In the genomic region with DNA sequence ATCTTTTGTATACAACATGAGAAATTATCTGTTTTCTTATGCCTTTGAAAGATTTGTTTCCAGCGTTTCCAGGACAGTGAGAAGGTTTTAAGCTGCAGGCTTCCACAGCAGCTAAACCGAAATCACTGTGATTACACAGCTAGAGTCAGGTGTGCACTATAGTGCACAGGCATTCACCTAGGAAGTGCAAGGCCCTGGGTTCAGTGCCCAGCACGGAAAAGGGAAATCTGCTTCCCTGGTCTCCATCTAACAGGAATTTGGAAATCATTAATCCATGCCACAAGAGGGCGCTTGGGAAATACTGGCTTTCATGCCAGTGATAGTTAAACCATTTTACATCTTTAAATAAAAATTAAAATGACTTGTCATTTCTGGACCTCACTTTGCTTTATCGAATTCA, we compare ENCODE assay signal across 8 mouse cellular contexts. TPM values are rescaled to one million over a fixed set of nuclear protein-coding genes. Genes with fewer than 3 reads are reported as not detected.
DNase-seq lines count a peak whose midpoint lies in the region; ATAC-seq lines count a peak whose summit lies in the region.

No protein-coding gene starts in this region.

- no peaks in the 10 kb centered on the region for H3K27me3 ChIP-seq in heart, embryonic 11.5 days (ENCODE audit: control insufficient read depth, insufficient read depth, low read length)
- H3K27me3 ChIP-seq in midbrain, embryonic 11.5 days (ENCODE audit: control insufficient read depth, insufficient read depth, low read length), result no peaks in the 10 kb centered on the region
- no peaks in the 10 kb centered on the region for H3K27me3 ChIP-seq in midbrain, embryonic 16.5 days (ENCODE audit: control insufficient read depth, insufficient read depth, low read depth, low read length)
- no peaks in the 10 kb centered on the region for H3K27me3 ChIP-seq in intestine, embryonic 15.5 days (replicated peaks)

- H3K4me3 ChIP-seq in heart, embryonic 11.5 days (ENCODE audit: low read depth, low read length), result no peak overlapping the region
- no peak overlapping the region for H3K4me3 ChIP-seq in midbrain, embryonic 11.5 days (ENCODE audit: low read depth, low read length)
- H3K4me3 ChIP-seq in midbrain, embryonic 16.5 days (ENCODE audit: low read depth, low read length), result no peak overlapping the region
- no peak overlapping the region for H3K4me3 ChIP-seq in intestine, embryonic 15.5 days (replicated peaks)

- no peaks in the 10 kb centered on the region for H3K4me1 ChIP-seq in heart, embryonic 11.5 days (ENCODE audit: control insufficient read depth, insufficient read depth, low read length)
- no peaks in the 10 kb centered on the region; the same call in 1 of the 2 replicates for H3K4me1 ChIP-seq in midbrain, embryonic 11.5 days (ENCODE audit: control insufficient read depth, insufficient read depth, low read length)
- peaks cover 3% of the 10 kb centered on the region; the same call in 1 of the 2 replicates for H3K4me1 ChIP-seq in midbrain, embryonic 16.5 days (ENCODE audit: control insufficient read depth, insufficient read depth, low read length)
- peaks cover 2% of the 10 kb centered on the region; the same call in 1 of the 2 replicates for H3K4me1 ChIP-seq in intestine, embryonic 15.5 days (replicated peaks)

- H3K9ac ChIP-seq in heart, embryonic 11.5 days (ENCODE audit: low read depth, low read length), result no peak overlapping the region
- H3K9ac ChIP-seq in midbrain, embryonic 11.5 days (ENCODE audit: low read length), result no peak overlapping the region
- no peak overlapping the region for H3K9ac ChIP-seq in midbrain, embryonic 16.5 days (ENCODE audit: low read depth, low read length)
- no peak overlapping the region for H3K9ac ChIP-seq in intestine, embryonic 15.5 days

- no peak overlapping the region for H3K4me2 ChIP-seq in heart, embryonic 11.5 days
- no peak overlapping the region for H3K4me2 ChIP-seq in midbrain, embryonic 11.5 days
- H3K4me2 ChIP-seq in midbrain, embryonic 16.5 days (ENCODE audit: low read length), result no peak overlapping the region
- no peak overlapping the region for H3K4me2 ChIP-seq in intestine, embryonic 15.5 days (replicated peaks)

- no peak for ATAC-seq in heart, embryonic 11.5 days (replicated peaks; ENCODE audit: insufficient number of reproducible peaks, low FRiP score, low TSS enrichment)
- no peak for ATAC-seq in midbrain, embryonic 11.5 days (ENCODE audit: low FRiP score)
- no peak for ATAC-seq in midbrain, embryonic 16.5 days
- ATAC-seq in intestine, embryonic 15.5 days, result no peak

- H3K27ac ChIP-seq in heart, embryonic 11.5 days (ENCODE audit: low read depth, low read length), result no peak overlapping the region
- H3K27ac ChIP-seq in midbrain, embryonic 11.5 days (ENCODE audit: low read depth, low read length), result no peak overlapping the region
- H3K27ac ChIP-seq in midbrain, embryonic 16.5 days (ENCODE audit: low read length), result no peak overlapping the region
- H3K27ac ChIP-seq in intestine, embryonic 15.5 days, result no peak overlapping the region

- 35% methylated on average over 5 of the region's 5 CpGs for WGBS in heart, embryonic 11.5 days (ENCODE audit: insufficient replicate concordance)
- WGBS in midbrain, embryonic 11.5 days, result 40% methylated on average over 5 of the region's 5 CpGs
- WGBS in midbrain, embryonic 16.5 days, result 32% methylated on average over 5 of the region's 5 CpGs
- WGBS in intestine, embryonic 15.5 days, result 34% methylated on average over 5 of the region's 5 CpGs

- DNase-seq in heart, adult 11 months, result peak; percentile 70
- peak; percentile 83 for DNase-seq in midbrain, embryonic 11.5 days (ENCODE audit: low spot score, missing footprints)
- peak; percentile 83 to 87 for DNase-seq in cerebellum, postnatal 10 days
- peak; percentile 63 for DNase-seq in lung, postnatal 10 days
- DNase-seq in urinary bladder, postnatal 36 days (ENCODE audit: low spot score in 2 of 2), result no peak

- H3K36me3 ChIP-seq in heart, embryonic 11.5 days (ENCODE audit: control insufficient read depth, insufficient read depth, low read length), result no peaks in the 10 kb centered on the region
- H3K36me3 ChIP-seq in midbrain, embryonic 11.5 days (ENCODE audit: control insufficient read depth, insufficient read depth, low read length), result no peaks in the 10 kb centered on the region
- H3K36me3 ChIP-seq in midbrain, embryonic 16.5 days (ENCODE audit: control insufficient read depth, insufficient read depth, low read length), result no peaks in the 10 kb centered on the region
- no peaks in the 10 kb centered on the region for H3K36me3 ChIP-seq in intestine, embryonic 15.5 days

- no peaks in the 10 kb centered on the region for H3K9me3 ChIP-seq in heart, embryonic 11.5 days (replicated peaks; ENCODE audit: control insufficient read depth, low read length)
- H3K9me3 ChIP-seq in midbrain, embryonic 11.5 days (ENCODE audit: control insufficient read depth, low read length), result no peaks in the 10 kb centered on the region
- H3K9me3 ChIP-seq in midbrain, embryonic 16.5 days (replicated peaks; ENCODE audit: control insufficient read depth, low read length, poor library complexity, severe bottlenecking), result no peaks in the 10 kb centered on the region
- H3K9me3 ChIP-seq in intestine, embryonic 15.5 days, result no peaks in the 10 kb centered on the region

RNA-seq across cellular contexts. Expression of a gene that starts 44.0 kb away (rescaled TPM):
- 77.0 and 99.7 TPM in 2 replicates for polyA plus RNA-seq in heart, embryonic 11.5 days (2014; fragmentation: Nextera tagmentation; extraction: Ambion mirVana)
- polyA plus RNA-seq in midbrain, embryonic 11.5 days (2014; fragmentation: Nextera tagmentation; extraction: Ambion mirVana), result 83.7 and 86.7 TPM in 2 replicates
- polyA plus RNA-seq in midbrain, embryonic 16.5 days (2015; fragmentation: Nextera tagmentation; extraction: Ambion mirVana), result 28.8 and 38.8 TPM in 2 replicates
- polyA plus RNA-seq in intestine, embryonic 15.5 days (2015; fragmentation: Nextera tagmentation; extraction: Ambion mirVana), result 11.1 and 12.0 TPM in 2 replicates

Comparison
In these comparisons a context has a peak if more than half of its experiments do, and no peak if none do; other contexts are left out.
1. DNase-seq: peak in heart, adult 11 months (single experiment), midbrain, embryonic 11.5 days (single experiment), cerebellum, postnatal 10 days (2 of 2) and lung, postnatal 10 days (single experiment); none in urinary bladder, postnatal 36 days (0 of 2).